13 mouse cellular contexts compared by ENCODE assay signal in the genomic region with DNA sequence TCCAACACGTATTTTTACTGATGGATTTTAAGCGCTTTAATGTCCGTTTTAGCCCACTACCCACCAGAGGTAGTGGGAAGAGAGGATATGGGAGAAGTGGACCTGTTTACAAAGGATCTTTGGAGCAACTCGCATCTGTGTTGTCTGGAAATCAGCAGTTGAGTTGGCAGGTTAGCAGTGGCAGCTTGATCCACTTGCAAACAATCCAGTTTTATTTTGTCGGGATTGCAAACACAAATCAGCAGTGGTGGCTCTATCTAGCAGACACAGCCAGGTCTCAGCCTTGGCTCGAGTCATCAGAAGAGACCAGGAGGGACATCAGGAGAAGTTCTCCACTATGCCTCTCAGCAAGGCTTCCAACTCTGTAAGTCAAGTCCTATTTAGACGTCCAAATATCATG. TPM values are rescaled to one million over a fixed set of nuclear protein-coding genes. Genes with fewer than 3 reads are reported as not detected.
"Had no signal": no experiment of that assay in that cellular context is flagged by ENCODE, and none has a peak within 500 bp of the region (broad histone marks: within the 10 kb centered on the region; RNA-seq: fewer than 3 reads in every experiment).

No protein-coding gene starts in this region.

- DNase-seq: retina, postnatal 1 day; right cerebral cortex, adult 18-20 months; right cerebral cortex, postnatal 14 days; right cerebral cortex, postnatal 25 days; right cerebral cortex, postnatal 4 days; spleen, adult 18-20 months; thymus, adult 18-20 months; thymus, adult 2 months; thymus, postnatal 14 days; thymus, postnatal 25 days; thymus, postnatal 36 days; thymus, postnatal 4 days had no signal

RNA-seq across cellular contexts. Expression of gene Epha3, which starts 57.2 kb away (rescaled TPM):
- total RNA-seq: neutrophil, adult 5-6 weeks had no signal
